Mouse (Mus musculus) olfactory bulb, adult 2 months (tissue): Measurements from ENCODE around the gene Guca2a.

Experiments used
- CTCF ChIP-seq: fragments of 200-500 bp; IDR thresholded peaks from 2 replicates; pipeline ENCODE4 v1.5.1; 2012; ENCODE audit warnings: low read depth, mild to moderate bottlenecking, low read length, moderate library complexity; ENCODE audit not compliant: insufficient read depth
- POLR2A ChIP-seq: fragments of 200-500 bp; IDR thresholded peaks from 2 replicates; pipeline ENCODE4 v1.6.1; 2012; ENCODE audit warnings: mild to moderate bottlenecking, low read depth, low read length, moderate library complexity; ENCODE audit not compliant: insufficient read depth

DNA sequence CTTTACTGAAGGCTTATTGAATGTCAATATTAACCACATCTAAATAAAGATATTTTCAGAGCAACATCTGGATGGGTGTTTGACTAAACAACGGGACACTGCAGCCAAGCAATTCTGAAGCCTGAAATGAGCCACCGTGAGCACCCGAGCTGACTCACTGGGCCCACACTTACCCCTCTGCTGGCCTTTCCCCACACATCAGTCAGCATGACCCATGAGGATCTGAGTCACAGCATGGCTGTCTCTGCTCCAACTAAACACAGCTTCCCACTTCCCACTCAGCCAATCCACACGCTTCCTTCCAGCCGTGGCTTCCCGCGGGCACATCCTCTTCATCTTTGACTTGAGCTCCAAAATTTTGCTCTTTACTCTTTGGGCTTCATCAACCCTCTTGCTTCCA, 25.5 kb downstream of the Guca2a start:
- TF ChIP-seq CTCF (no peak), POLR2A (no peak)
